Mouse (Mus musculus): ENCODE results near the gene Bcl9l. TPM values are rescaled to one million over a fixed set of nuclear protein-coding genes. Genes with fewer than 3 reads are reported as not detected.

The Bcl9l gene
- polyA plus RNA-seq, 1 experiment from 2014 or later: 15.0 TPM

DNA sequence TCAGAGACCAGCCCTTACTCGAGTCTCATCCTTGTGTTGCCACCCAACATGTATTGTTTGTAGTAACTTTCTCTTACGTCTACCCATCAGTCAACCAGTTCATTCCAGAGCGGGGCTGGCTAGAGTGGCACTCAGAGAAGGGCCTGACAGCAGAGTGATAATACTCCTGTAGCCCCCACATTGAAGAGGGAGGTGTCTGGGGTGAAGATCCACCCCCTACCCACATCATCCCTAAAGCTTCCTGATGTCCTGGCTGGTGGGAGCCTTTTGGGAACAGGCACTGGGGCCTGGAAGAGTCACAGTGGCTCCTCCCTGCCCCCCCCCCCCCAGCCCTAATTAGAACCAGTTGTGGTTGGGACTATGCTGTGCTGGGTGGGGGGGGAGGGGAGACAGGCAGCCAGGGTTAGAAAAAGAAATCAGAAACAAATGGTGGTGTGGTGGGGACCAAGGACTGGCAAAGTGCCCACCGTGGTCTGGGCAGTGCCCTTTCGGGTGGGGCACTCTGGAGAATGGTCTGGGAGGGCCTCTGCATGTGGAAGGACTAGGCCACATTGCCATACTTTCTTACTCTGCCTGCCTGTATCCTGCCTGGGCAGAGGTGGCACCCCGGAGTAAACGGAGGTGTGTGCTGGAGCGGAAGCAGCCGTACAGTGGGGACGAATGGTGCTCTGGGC, 18.7 kb downstream of the Bcl9l start:
- WGBS: 16% methylated on average over 10 of the region's 10 CpGs
- Histone ChIP-seq H3K27ac (peak overlapping the region; percentile 99), H3K36me3 (peaks cover 57% of the 10 kb centered on the region), H3K9ac (peak overlapping the region; percentile 51), H3K4me2 (replicated peaks) (peak overlapping the region; percentile 94), H3K4me3 (peak overlapping the region; percentile 52), H3K9me3 (no peaks in the 10 kb centered on the region), H3K4me1 (peaks cover 69% of the 10 kb centered on the region), H3K27me3 (no peaks in the 10 kb centered on the region)
- no peak for ATAC-seq (ENCODE audit: low FRiP score, low read depth)

DNA sequence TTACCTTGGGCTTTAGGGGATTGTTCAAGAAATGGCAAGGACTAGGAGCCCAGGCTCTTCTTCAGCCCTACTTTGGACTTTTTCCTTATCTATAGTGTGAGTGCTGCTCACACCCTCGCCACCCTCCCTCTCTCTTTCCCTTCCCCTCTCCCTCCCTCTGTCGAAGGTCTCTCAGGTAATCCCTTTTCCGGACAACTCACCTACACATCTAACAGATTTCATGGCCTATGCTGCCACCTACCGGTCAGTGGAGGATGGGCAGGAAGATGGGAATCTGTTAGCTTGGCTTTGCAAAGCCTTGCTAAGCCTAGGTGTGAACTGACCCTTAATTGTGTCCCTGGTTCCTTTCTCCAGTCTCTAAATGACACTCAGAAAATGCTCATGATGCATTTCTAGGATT, 19.4 kb downstream of the Bcl9l start:
- Histone ChIP-seq H3K4me2 (replicated peaks) (peak overlapping the region; percentile 94), H3K27me3 (no peaks in the 10 kb centered on the region), H3K9ac (peak overlapping the region; percentile 51), H3K4me1 (peaks cover 62% of the 10 kb centered on the region), H3K4me3 (peak overlapping the region; percentile 52), H3K27ac (peak overlapping the region; percentile 99), H3K9me3 (no peaks in the 10 kb centered on the region), H3K36me3 (peaks cover 61% of the 10 kb centered on the region)
- 3% methylated on average over 4 of the region's 4 CpGs for WGBS
- no peak for ATAC-seq (ENCODE audit: low FRiP score, low read depth)

DNA sequence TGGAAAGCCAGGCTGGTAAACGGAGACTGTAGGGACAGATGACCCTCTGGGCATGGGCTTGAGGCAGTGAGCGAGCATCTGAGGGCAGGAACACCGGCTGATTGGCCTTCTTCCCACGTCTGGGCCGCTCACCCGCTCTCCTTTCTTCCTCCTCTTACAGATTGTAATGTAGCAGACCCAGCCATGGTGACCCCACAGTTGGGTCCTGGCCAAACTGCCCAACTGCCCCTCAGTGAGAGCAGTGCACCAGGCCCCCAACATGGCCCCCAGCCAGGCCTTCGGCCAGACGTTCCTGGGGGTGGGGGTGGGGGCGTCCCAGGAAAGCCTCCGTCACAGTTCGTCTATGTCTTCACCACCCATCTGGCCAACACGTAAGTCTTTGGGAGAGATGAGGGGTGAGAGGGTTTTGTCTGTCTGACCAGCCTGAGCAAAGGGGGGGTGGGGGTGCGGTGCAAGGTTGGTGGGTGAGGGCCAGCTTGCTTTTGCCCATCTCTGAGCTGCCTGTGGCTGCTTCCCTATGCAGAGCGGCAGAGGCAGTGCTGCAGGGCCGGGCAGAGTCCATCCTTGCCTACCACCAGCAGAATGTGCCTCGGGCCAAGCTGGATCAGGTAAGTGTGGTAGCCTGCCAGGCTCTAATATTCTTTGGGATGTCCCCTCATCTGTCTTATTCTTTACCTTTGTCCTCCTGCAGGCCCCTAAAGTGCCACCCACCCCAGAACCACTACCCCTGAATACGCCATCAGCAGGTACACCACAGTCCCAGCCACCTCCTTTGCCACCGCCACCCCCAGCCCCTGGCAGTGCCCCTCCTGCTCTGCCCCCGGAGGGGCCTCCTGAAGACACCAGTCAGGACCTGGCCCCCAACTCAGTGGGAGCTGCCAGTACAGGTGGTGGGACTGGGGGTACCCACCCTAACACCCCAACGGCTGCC, 22.5 kb downstream of the Bcl9l start:
- Histone ChIP-seq H3K4me1 (peaks cover 53% of the 10 kb centered on the region), H3K36me3 (peaks cover 87% of the 10 kb centered on the region), H3K4me3 (no peak overlapping the region), H3K27ac (no peak overlapping the region), H3K9ac (peak overlapping the region; percentile 13; the same call in 1 of the 2 replicates), H3K27me3 (0 out of 2 replicates have a peak, but pooled peaks cover 3% of the 10 kb centered on the region), H3K9me3 (no peaks in the 10 kb centered on the region), H3K4me2 (replicated peaks) (no peak overlapping the region)
- ATAC-seq (ENCODE audit: low FRiP score, low read depth): no peak
- WGBS: 76% methylated on average over 20 of the region's 20 CpGs

DNA sequence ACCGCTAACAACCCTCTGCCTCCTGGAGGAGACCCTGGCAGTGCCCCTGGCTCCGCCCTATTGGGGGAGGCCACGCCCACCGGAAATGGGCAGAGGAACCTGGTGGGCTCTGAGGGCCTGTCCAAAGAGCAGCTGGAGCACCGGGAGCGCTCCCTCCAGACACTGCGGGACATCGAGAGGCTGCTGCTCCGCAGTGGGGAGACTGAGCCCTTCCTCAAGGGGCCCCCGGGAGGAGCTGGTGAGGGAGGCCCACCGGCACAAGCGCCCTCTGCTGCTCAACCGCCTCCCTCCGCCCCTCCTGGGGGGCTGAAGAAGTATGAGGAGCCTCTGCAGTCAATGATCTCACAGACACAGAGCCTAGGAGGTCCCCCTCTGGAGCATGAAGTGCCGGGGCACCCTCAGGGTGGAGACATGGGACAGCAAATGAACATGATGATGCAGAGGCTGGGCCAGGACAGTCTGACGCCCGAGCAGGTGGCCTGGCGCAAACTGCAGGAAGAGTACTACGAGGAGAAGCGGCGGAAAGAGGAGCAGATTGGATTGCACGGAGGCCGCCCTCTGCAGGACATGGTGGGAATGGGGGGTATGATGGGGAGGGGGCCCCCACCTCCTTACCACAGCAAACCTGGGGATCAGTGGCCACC, 23.3 kb downstream of the Bcl9l start:
- Histone ChIP-seq H3K4me3 (no peak overlapping the region), H3K27ac (no peak overlapping the region), H3K9ac (no peak overlapping the region), H3K4me2 (replicated peaks) (no peak overlapping the region), H3K9me3 (no peaks in the 10 kb centered on the region), H3K4me1 (peaks cover 53% of the 10 kb centered on the region), H3K36me3 (peaks cover 82% of the 10 kb centered on the region), H3K27me3 (0 out of 2 replicates have a peak, but pooled peaks cover 3% of the 10 kb centered on the region)
- no peak for ATAC-seq (ENCODE audit: low FRiP score, low read depth)
- 58% methylated on average over 23 of the region's 23 CpGs for WGBS

DNA sequence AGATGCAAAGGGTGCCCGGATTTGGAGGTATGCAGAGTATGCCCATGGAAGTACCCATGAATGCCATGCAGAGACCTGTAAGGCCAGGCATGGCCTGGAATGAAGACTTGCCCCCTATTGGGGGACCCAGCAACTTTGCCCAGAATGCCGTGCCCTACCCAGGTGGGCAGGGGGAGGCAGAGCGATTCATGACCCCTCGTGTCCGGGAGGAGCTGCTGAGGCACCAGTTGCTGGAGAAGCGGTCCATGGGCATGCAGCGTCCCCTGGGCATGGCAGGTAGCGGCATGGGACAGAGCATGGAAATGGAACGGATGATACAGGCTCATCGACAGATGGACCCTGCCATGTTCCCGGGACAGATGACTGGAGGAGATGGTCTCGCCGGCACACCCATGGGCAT, 23.9 kb downstream of the Bcl9l start:
- H3K9me3 ChIP-seq: no peaks in the 10 kb centered on the region
- peaks cover 53% of the 10 kb centered on the region for H3K4me1 ChIP-seq
- 0 out of 2 replicates have a peak, but pooled peaks cover 3% of the 10 kb centered on the region for H3K27me3 ChIP-seq
- no peak overlapping the region for H3K9ac ChIP-seq
- no peak overlapping the region for H3K27ac ChIP-seq
- no peak for ATAC-seq (ENCODE audit: low FRiP score, low read depth)
- H3K4me2 ChIP-seq (replicated peaks): no peak overlapping the region
- WGBS: 94% methylated on average over 13 of the region's 13 CpGs
- no peak overlapping the region for H3K4me3 ChIP-seq
- peaks cover 78% of the 10 kb centered on the region for H3K36me3 ChIP-seq

DNA sequence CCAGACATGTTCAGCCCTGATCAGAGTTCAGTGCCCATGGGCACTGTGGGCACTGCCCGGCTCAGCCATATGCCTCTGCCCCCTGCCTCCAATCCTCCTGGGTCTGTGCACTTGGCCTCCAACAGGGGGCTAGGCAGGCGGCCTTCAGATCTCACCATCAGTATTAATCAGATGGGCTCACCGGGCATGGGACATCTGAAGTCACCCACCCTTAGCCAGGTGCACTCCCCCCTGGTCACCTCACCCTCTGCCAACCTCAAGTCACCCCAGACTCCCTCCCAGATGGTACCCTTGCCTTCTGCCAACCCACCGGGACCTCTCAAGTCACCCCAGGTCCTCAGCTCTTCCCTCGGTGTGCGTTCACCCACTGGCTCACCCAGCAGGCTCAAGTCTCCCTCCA, 24.7 kb downstream of the Bcl9l start:
- no peak overlapping the region for H3K4me3 ChIP-seq
- peaks cover 53% of the 10 kb centered on the region for H3K4me1 ChIP-seq
- ATAC-seq (ENCODE audit: low FRiP score, low read depth): no peak
- H3K36me3 ChIP-seq: peaks cover 72% of the 10 kb centered on the region
- no peak overlapping the region for H3K4me2 ChIP-seq (replicated peaks)
- WGBS: 92% methylated on average over 6 of the region's 6 CpGs
- 0 out of 2 replicates have a peak, but pooled peaks cover 3% of the 10 kb centered on the region for H3K27me3 ChIP-seq
- no peak overlapping the region for H3K9ac ChIP-seq
- no peaks in the 10 kb centered on the region for H3K9me3 ChIP-seq
- no peak overlapping the region for H3K27ac ChIP-seq

DNA sequence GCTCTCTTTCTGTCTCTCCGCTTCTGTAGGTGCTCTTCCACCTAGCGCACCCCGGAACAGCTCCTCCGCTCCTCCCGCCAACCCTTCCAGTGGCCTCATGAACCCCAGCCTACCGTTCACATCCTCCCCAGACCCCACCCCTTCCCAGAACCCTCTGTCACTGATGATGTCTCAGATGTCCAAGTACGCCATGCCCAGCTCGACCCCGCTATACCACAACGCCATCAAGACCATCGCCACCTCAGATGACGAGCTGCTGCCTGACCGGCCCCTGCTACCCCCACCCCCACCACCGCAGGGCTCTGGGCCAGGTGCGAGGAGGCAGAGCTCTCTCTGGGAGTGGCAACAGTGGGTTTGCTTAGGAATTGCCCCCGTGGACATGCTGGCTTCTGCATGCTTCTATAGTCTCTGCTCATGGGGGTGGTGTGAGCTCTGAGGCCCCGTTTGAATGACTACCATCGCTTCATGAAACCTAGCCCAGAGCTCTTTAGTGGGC, 25.5 kb downstream of the Bcl9l start:
- 83% methylated on average over 18 of the region's 18 CpGs for WGBS
- H3K4me1 ChIP-seq: peaks cover 60% of the 10 kb centered on the region

DNA sequence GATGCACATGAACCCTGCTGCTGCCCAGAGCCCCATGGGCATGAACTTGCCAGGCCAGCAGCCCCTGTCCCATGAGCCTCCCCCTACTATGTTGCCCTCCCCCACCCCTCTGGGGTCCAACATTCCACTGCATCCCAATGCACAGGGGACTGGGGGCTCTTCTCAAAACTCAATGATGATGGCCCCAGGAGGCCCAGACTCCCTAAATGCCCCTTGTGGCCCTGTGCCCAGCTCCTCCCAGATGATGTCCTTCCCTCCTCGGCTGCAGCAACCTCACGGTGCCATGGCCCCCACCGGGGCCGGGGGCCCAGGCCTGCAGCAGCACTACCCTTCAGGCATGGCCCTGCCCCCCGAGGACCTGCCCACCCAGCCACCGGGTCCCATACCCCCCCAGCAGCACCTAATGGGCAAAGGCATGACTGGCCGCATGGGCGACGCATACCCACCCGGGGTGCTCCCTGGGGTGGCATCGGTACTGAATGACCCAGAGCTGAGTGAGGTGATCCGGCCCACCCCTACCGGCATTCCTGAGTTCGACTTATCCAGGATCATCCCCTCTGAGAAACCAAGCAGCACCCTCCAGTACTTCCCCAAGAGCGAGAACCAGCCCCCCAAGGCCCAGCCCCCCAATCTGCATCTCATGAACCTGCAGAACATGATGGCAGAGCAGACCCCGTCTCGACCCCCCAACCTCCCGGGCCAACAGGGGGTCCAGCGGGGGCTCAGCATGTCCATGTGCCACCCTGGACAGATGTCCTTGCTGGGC, 26.3 kb downstream of the Bcl9l start:
- H3K9me3 ChIP-seq: no peaks in the 10 kb centered on the region
- peaks cover 63% of the 10 kb centered on the region for H3K4me1 ChIP-seq
- WGBS: 84% methylated on average over 19 of the region's 19 CpGs
- 0 out of 2 replicates have a peak, but pooled peaks cover 3% of the 10 kb centered on the region for H3K27me3 ChIP-seq
- peak overlapping the region; percentile 74 for H3K27ac ChIP-seq
- no peak overlapping the region for H3K4me3 ChIP-seq
- peaks cover 57% of the 10 kb centered on the region for H3K36me3 ChIP-seq
- peak overlapping the region; percentile 60 for H3K4me2 ChIP-seq (replicated peaks)
- ATAC-seq (ENCODE audit: low FRiP score, low read depth): no peak
- peak overlapping the region; percentile 56 for H3K9ac ChIP-seq

More for the DNA sequence above, 25.5 kb downstream of the Bcl9l start:
- Histone ChIP-seq H3K9me3 (no peaks in the 10 kb centered on the region), H3K27ac (no peak overlapping the region), H3K4me2 (replicated peaks) (no peak overlapping the region), H3K36me3 (peaks cover 64% of the 10 kb centered on the region), H3K27me3 (0 out of 2 replicates have a peak, but pooled peaks cover 3% of the 10 kb centered on the region), H3K9ac (no peak overlapping the region), H3K4me3 (no peak overlapping the region)
- no peak for ATAC-seq (ENCODE audit: low FRiP score, low read depth)

DNA sequence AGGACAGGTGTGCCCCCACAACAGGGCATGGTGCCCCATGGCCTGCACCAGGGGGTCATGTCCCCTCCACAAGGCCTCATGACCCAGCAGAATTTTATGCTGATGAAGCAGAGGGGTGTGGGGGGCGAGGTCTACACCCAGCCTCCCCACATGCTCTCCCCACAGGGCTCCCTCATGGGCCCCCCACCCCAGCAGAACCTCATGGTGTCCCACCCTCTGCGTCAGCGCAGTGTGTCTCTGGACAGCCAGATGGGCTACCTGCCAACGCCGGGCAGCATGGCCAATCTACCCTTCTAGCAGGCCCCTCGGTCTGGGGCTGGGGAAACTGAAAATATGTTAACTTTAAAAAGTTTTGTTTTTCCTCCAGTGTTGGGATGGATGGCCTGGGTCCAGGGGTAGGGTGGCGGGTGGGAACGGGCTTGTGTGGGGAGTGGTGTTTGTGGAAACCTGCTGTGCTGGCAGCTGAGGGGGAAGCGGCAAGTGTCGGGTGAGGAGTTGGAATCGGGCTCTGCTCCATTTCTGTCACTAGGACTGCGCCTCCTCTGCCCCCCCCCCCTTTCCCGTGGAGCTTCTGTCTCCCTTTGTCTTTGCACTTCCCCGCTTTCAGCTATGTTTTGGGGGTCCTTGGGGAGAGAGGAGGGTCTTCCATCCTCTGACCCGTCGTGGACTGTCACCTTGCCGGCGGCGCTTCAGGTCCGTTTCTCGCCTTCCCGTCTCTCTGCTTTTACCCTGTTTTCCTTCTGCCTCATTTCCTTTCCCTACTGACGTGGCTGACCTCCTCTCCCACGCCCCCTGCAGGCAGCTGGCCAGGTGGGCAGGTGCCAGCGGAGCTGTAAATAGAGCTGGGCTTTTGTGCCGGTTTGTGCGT, 27.1 kb downstream of the Bcl9l start:
- Histone ChIP-seq H3K4me1 (peaks cover 63% of the 10 kb centered on the region), H3K9ac (peak overlapping the region; percentile 56), H3K9me3 (no peaks in the 10 kb centered on the region), H3K36me3 (peaks cover 49% of the 10 kb centered on the region), H3K27ac (peak overlapping the region; percentile 74), H3K4me2 (replicated peaks) (peak overlapping the region; percentile 60), H3K27me3 (0 out of 2 replicates have a peak, but pooled peaks cover 3% of the 10 kb centered on the region), H3K4me3 (peak overlapping the region; percentile 30)
- 10% methylated on average over 24 of the region's 27 CpGs for WGBS
- ATAC-seq (ENCODE audit: low FRiP score, low read depth): peak; percentile 26; the same call in 1 of the 2 replicates

DNA sequence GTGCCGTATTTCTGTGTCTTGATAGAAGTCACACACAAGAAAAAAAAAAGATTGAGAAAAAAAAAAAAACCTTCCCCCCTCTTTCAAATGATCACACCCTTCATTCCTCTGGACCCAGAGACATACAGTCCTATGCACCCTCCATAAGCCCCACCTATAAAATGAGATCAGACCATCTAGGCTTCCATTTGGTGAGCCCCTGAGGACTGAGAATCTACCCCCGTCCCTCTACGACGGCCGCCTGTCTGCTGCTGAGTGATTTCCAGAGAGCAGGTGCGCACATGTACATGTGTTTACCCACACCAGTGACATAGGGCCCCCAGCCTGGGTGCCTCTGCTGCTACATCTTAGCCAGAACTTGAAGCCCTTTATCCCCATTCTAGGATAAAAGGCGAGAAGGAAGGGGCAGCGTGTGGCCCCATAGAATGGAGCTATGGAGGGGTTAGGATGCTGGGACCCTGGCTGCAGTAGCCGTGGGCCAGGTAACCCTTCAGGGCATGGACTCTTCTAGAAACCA, 27.8 kb downstream of the Bcl9l start:
- WGBS: 35% methylated on average over 9 of the region's 9 CpGs
- peaks cover 59% of the 10 kb centered on the region for H3K4me1 ChIP-seq
- peak overlapping the region; percentile 60 for H3K4me2 ChIP-seq (replicated peaks)
- H3K36me3 ChIP-seq: peaks cover 42% of the 10 kb centered on the region
- ATAC-seq (ENCODE audit: low FRiP score, low read depth): peak; percentile 25; the same call in 1 of the 2 replicates
- H3K27me3 ChIP-seq: 0 out of 2 replicates have a peak, but pooled peaks cover 3% of the 10 kb centered on the region
- no peak overlapping the region for H3K4me3 ChIP-seq
- peak overlapping the region; percentile 74; the same call in 1 of the 2 replicates for H3K27ac ChIP-seq
- no peak overlapping the region for H3K9ac ChIP-seq
- H3K9me3 ChIP-seq: no peaks in the 10 kb centered on the region

Measured in limb, embryonic 13.5 days (tissue).